Mouse (Mus musculus): ENCODE data around the gene Ehbp1.

GRCm38 (mm10) chr11:22289164-22289563 is 52.9 kb downstream of the Ehbp1 start:
- TF ChIP-seq CTCF (IDR thresholded peaks at IDR 0.05; ENCODE audit: borderline replicate concordance, insufficient read depth, low read length), result no peak
- TF ChIP-seq POLR2A (IDR thresholded peaks at IDR 0.05; ENCODE audit: low read depth, low read length), result no peak
